Mouse (Mus musculus): ENCODE measurements around the gene Aoah.

Gene Aoah

GRCm38 (mm10) chr13:20793901-20794300 lies at the start of gene Aoah:
Aoah (plus strand) TSS chr13:20794113.
- no peak for DNase-seq

GRCm38 (mm10) chr13:20754843-20755242 lies 39.1 kb upstream of the Aoah start:
- DNase-seq, result no peak

DNA sequence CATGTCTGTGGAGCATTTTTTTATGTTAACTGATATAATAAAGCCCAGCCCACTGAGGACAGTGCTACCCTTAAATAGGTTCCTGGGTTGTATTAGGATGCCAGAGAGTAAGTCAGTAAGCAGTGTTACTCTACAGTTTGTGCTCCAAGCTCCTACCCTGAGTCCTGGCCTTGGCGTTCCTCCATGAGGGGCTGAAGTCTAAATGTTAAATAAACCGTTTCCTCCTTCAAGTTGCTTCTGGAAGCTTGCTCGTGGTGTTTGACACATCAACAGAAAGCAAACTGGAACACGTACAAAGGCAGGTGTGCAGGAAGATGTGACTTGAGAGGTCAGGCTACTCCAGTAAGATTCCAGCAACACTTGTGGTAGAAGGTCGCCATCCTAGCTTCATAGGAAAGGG lies 10.3 kb upstream of the Aoah start:
- no peak for DNase-seq

- DNase-seq, result no peak
Observed at GRCm38 (mm10) chr13:20784060-20784459, 9.9 kb upstream of the Aoah start.

DNA sequence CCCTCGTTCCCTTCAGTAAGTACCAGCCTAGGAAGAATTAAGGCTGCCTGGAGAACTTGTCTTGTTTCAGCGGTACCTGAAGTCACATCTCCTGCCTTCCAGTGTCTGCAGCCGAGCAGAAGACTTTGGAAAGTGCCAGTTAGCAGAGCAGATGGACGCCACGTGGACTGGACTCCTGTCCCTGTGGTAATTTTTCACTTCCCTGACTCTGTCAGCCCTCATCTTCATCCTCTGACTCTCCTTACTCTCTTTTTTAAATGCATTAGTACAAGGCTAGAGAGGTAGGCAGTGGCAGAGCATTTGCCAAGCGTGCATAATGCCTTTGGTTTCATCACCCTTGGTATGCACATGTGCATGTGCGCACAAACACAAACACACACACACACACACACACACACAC lies 8.0 kb upstream of the Aoah start:
- DNase-seq, result no peak

GRCm38 (mm10) chr13:20786825-20787245 lies 7.1 kb upstream of the Aoah start:
- DNase-seq, result no peak

GRCm38 (mm10) chr13:20787952-20788351 lies 6.0 kb upstream of the Aoah start:
- DNase-seq, result no peak

- no peak for DNase-seq
Observed at GRCm38 (mm10) chr13:20796651-20797050, 2.7 kb downstream of the Aoah start.

GRCm38 (mm10) chr13:20798536-20798935 lies 4.6 kb downstream of the Aoah start:
- no peak for DNase-seq

DNA sequence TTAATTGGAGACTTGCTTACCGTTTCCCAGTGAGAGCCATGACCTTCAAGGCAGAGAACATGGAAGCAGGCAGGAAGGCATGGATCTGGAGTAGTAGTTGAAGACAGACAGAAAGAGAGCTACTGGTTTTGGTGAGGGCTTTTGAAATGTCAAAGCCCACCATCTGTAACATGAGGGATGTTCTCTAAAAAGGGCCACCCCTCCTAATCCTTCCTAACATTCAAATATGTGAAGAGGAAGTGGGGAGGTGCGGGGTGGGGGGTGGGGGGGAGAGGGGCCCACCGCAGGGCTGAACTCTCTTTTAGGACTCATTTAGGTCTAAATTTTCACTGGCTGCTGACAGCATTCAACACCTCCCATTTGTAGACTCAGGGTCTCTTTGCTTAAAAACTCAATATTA lies 5.9 kb downstream of the Aoah start:
- no peak for DNase-seq

DNA sequence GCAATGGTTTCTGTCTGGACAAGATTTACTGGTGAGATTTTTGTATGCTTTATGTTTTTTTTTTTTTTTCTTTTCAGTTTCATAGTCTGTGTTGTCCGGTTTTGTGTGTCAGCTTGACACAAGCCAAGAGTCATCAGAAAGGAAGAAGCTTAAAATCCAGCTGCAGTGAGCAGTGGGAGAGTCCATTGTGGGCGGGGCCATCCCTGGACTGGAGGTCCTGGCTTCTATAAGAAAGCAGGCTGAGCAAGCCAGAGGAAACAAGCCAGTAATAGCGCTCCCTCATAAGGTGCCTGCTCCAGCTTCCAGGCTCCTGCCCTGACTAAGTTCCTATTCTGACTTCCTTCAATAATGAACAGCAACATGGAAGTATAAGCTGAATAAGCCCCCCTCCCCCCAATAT lies 6.7 kb downstream of the Aoah start:
- peak; percentile 22 for DNase-seq

DNA sequence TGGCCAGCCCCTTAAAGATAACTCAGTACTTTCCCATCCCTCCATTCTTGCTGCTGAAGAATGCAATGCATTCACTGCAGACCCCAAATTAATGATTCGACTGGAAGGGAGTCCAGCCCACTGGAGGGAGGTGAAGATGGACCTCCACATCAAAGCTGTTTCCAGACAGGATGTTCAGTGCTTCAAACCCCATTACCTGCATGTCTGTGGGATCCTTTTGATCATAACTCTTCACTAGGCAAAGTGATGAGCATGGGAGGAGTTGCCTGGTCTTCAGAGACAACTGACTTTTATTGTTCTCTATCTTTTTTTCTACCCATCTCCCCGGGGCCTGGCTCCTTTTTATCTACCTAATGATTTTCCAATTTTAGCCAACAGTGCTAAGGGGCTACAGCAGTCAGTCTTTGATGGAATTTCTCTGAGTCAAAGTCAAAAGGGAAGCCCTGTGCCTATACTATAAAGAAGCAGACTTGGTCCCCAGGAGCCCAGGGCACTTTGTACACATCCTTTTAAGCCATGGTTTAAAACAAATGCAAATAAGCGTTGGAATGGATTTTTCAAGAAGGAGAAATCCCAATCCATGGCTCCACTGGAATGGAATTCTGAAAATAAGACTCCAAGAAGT lies 18.0 kb downstream of the Aoah start:
- no peak for DNase-seq

DNA sequence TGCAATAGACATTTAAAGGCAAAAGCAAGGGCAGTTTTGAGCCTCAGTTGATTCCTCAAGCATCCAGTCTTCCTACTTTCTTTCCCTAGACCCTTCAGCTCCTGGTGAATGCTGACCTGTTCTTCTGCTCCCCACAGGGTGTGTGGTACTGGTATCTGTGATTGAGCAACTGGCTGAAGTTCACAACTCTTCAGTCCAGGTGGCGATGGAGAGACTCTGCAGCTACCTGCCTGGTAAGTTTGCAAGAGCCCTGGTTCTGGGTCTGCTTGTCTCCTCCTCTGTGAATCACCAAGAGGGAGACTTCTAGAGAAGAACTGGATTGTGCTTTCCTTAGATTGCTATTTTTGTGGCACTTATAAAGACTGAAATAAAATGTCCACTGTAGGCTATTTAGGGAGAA lies 22.5 kb downstream of the Aoah start:
- DNase-seq, result no peak

GRCm38 (mm10) chr13:20820712-20821328 lies 26.9 kb downstream of the Aoah start:
- no peak for DNase-seq

GRCm38 (mm10) chr13:20828728-20829127 lies 34.8 kb downstream of the Aoah start:
- no peak for DNase-seq

DNA sequence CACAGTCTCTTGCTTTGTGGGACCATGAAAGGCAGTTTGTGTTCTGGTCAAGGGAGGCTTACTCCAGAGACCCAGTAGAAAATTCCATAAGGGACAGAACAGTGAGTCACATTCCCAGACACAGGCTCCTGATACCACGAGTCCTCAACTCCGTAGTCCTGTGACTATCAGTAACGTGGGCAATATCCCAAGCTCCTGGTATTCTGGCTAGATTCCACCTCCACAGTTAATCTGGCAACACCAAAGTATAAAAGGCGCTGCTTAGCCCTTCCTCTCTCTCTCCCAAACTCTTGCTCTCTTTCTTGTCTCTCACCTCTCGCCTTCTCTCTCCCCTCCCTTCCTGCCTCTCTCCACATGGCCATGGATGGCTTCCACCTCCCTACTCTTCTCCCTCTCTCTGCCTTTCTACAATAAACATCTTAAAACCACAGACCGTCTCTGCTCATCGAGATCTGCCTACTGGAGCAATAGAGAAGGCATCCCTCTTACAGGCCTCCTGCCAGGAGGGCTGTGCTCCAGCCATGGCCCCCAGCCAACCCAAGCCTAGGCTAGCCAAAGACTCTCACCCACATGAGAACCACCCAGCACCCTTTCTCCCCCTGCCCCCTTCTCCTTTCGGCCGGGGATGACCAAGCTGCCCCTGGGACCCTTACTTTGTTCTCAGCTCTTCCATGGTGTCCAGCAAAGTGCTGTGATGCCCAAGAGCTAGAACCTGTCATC lies 35.4 kb downstream of the Aoah start:
- DNase-seq, result no peak

- DNase-seq, result no peak
Observed at GRCm38 (mm10) chr13:20855893-20856292, 62.0 kb downstream of the Aoah start.

DNA sequence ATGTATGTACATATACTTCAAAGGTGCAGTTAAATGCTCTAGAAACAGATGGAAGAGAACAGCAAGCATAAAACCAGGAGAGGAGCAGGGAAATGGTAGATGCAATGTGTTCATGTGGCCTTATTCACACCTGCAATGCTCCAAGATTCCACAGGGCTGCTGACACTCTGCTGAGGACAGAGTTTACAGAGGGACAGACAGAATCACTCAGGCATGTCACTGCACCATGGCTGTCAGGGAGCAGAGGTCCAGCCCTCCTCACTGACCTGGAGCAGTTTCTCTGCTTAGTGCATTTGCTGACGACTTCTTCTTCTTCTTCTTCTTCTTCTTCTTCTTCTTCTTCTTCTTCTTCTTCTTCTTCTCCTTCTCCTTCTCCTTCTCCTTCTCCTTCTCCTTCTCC lies 105.5 kb downstream of the Aoah start:
- no peak for DNase-seq

DNA sequence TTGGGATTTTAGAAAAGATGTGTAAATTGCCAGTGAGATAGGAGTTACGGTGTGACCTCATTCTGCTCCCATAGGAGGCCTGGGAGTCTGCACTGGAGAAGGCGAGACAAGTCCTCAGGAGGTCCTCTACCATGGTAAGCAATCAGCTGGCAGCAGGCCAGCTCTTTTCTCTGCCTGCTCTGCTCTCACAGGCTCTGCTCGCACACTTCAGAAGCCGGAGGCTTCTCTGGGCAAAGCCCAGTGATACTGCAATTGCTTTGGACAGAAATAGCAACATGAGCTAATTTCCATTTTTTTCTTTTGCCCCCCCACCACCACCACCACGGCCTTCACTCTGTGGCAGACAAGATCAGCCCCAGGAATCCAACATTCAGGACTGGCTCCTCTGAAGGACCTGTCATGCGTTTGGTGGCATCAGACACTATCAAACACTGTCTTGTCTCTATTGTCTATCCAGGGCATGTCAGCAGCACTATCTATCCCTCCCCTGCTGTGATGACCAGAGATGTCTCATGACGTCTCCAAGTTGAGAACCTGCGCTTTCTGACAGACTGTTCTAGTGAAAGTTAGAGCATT lies 106.6 kb downstream of the Aoah start:
- peak; percentile 16 for DNase-seq

GRCm38 (mm10) chr13:20900972-20901457 lies 107.1 kb downstream of the Aoah start:
- peak; percentile 18 for DNase-seq

DNA sequence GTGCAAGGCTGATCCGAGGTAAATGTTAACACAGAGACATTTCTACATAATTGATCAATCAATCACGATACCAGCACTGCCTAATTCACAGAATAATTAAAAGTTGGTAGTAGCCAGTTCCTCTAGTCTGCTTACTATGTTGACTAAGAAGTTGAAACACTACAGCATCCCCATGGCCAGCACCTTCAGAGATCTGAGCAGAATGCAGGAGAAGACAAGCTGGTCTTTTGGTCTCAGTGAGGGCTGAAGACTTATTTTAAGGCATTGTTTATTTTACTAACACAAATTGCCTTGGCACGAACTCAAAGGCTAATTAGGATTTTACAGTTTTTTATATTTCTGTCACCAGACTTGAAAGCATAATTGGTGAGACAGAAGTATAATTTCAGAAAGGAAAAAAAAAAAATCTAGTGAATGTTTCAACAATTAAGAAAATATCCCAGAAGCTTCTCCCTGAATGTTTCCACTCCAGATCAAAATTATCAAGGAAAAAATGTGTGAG lies 107.8 kb downstream of the Aoah start:
- DNase-seq, result no peak

GRCm38 (mm10) chr13:20904118-20904517 lies 110.2 kb downstream of the Aoah start:
- no peak for DNase-seq

- DNase-seq, result no peak
Observed at GRCm38 (mm10) chr13:20905195-20905594, 111.3 kb downstream of the Aoah start.

Measured in embryo, embryonic 11 days (tissue).